Mouse (Mus musculus) lung, embryonic 16.5 days (tissue): ENCODE data around the gene Ppp2r3a. TPM values are rescaled to one million over a fixed set of nuclear protein-coding genes. Genes with fewer than 3 reads are reported as not detected.

Source experiments
- ATAC-seq: fragments of 200-750 bp; cut with Nextera tagmentation; 2 replicates; pipeline ENCODE4 v1.8.0; 2017; ENCODE audit warnings: low read depth, mild to moderate bottlenecking, moderate library complexity
- H3K27ac ChIP-seq: fragments of 300-500 bp; sonication (generic); 2 replicates; pipeline ENCODE4 v1.5.1; 2014; ENCODE audit warnings: mild to moderate bottlenecking, control low read depth, low read length
- H3K27me3 ChIP-seq: fragments of 300-500 bp; sonication (generic); 2 replicates; pipeline ENCODE4 v1.6.1; 2014; ENCODE audit warnings: low read depth, low read length, mixed read lengths; ENCODE audit not compliant: control insufficient read depth, insufficient read depth
- H3K36me3 ChIP-seq: fragments of 300-500 bp; sonication (generic); 2 replicates; pipeline ENCODE4 v1.6.1; 2014; ENCODE audit warnings: low read length; ENCODE audit not compliant: control insufficient read depth, insufficient read depth
- H3K4me1 ChIP-seq: fragments of 300-500 bp; sonication (generic); replicated peaks from 2 replicates; pipeline ENCODE4 v1.6.1; 2014; ENCODE audit warnings: low read length, mixed read lengths; ENCODE audit not compliant: control insufficient read depth, insufficient read depth
- H3K4me2 ChIP-seq: fragments of 300-500 bp; sonication (generic); 2 replicates; pipeline ENCODE4 v1.6.1; 2014; ENCODE audit warnings: low read depth, low read length, control low read depth
- H3K4me3 ChIP-seq: fragments of 300-500 bp; sonication (generic); 2 replicates; pipeline ENCODE4 v1.5.1; 2014; ENCODE audit warnings: mild to moderate bottlenecking, low read length, control low read depth
- H3K9ac ChIP-seq: fragments of 300-500 bp; sonication (generic); 2 replicates; pipeline ENCODE4 v1.6.1; 2014; ENCODE audit warnings: low read length, control low read depth
- H3K9me3 ChIP-seq: fragments of 300-500 bp; sonication (generic); 2 replicates; pipeline ENCODE4 v1.6.1; 2016; ENCODE audit warnings: low read length; ENCODE audit not compliant: control insufficient read depth
- WGBS: fragments of 180-500 bp; shearing (Covaris S2); extraction: QIAGEN DNeasy Blood & Tissue Kit; methylation state at CpG from one replicate; pipeline ENCODE4 v1.1.7; 2014; 5-methylcytosine and 5-hydroxymethylcytosine counted together
- polyA plus RNA-seq: library from polyadenylated mRNA; unstranded; fragments of >200 nt; fragmentation: Nextera tagmentation; extraction: Ambion mirVana; gene quantifications from 2 replicates; pipeline ENCODE4 v1.2.1, GENCODE M21; 2015

Ppp2r3a gene
- polyA plus RNA-seq, 1 experiment from 2014 or later: 11.3 TPM

DNA sequence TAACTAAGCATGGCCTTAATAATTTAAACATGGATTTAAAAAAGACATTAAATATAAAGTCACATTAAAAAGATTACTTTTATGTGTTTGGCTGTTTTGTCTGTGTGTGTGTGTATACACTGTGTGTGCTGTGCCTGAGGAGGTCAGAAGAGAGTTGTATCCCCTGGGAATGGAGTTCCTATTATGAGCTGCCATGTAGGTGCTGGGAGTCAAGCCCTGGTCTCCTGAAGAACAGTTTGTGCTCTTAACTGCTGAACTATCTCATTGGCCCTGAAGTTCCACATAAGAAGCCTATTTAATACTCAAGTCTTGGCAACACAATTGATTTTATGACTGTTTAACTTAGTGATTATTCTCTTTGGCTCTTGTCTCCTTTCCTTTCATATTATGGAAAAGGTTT, 174.1 kb downstream of the Ppp2r3a start:
- Histone ChIP-seq H3K9me3 (no peaks in the 10 kb centered on the region), H3K9ac (peak overlapping the region; percentile 100), H3K27me3 (no peaks in the 10 kb centered on the region), H3K4me3 (peak overlapping the region; percentile 81), H3K4me2 (peak overlapping the region; percentile 85), H3K27ac (no peak overlapping the region), H3K36me3 (no peaks in the 10 kb centered on the region), H3K4me1 (peaks cover 23% of the 10 kb centered on the region)
- ATAC-seq: no peak

DNA sequence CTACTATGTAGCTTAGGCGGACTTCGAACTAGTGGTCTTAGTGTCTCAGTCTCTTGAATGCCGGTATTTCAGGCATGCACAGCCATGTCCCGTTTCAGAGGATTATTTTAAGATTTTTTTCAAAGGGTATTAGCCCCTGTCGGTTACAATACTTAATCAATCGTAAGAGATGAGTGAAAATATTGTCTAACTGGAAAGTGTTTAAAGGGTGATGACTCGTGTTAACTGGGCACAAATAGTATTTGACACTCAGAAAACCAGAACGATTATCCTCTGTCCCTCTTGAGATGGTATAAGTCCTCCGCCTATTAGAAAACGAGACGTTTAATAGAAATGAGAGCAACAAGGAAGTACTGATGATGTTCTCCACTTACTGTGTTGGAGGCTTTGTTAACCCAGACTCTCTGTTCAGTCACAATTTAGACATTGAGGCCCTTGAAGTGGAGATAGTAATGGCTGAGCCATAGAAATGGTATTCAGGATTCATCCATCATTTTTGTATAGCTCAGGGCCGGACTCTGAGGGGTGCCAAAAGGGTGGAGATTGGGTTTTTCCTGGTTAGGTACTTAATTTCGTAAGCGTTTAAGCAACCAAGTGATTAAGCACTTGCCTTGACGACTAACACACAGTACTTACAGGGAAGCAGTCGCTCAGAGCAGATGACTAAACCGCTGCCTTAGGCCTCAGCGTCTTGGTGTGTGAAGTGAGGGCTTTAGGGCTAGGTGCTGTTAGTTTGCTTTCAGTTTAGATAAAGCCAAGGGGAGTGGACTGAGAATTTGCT, 175.3 kb downstream of the Ppp2r3a start:
- Histone ChIP-seq H3K4me3 (peak overlapping the region; percentile 81), H3K9me3 (no peaks in the 10 kb centered on the region), H3K27ac (peak overlapping the region; percentile 11), H3K9ac (peak overlapping the region; percentile 100), H3K36me3 (no peaks in the 10 kb centered on the region), H3K4me2 (peak overlapping the region; percentile 85), H3K27me3 (no peaks in the 10 kb centered on the region), H3K4me1 (peaks cover 25% of the 10 kb centered on the region)
- ATAC-seq: no peak
- WGBS: under 1% methylated on average over 18 of the region's 18 CpGs

DNA sequence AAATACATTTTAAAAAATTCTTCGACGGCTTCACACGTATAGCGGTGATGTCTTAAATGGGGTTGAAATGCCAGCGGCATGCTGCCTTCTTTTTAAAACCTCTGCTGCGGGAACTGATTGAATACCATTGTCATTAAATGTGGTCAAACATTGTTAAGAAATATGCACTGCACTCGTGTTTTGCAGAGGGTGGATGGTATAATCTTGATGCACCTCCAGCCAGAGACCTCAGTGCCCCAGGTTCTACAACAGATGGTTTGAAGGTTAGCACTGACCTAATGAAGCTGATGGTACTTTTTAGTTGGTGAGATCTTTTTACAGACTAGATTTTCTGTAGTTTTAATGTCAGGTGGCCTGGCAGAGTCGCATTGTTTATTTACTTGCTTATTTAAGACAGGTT, 175.9 kb downstream of the Ppp2r3a start:
- ATAC-seq: no peak
- under 1% methylated on average over 8 of the region's 8 CpGs for WGBS
- H3K9me3 ChIP-seq: no peaks in the 10 kb centered on the region; the same call in 1 of the 2 replicates
- H3K4me2 ChIP-seq: peak overlapping the region; percentile 85
- peaks cover 25% of the 10 kb centered on the region for H3K4me1 ChIP-seq
- no peaks in the 10 kb centered on the region for H3K36me3 ChIP-seq
- H3K4me3 ChIP-seq: peak overlapping the region; percentile 81
- no peaks in the 10 kb centered on the region for H3K27me3 ChIP-seq
- H3K27ac ChIP-seq: peak overlapping the region; percentile 100; the same call in 1 of the 2 replicates
- H3K9ac ChIP-seq: peak overlapping the region; percentile 100

DNA sequence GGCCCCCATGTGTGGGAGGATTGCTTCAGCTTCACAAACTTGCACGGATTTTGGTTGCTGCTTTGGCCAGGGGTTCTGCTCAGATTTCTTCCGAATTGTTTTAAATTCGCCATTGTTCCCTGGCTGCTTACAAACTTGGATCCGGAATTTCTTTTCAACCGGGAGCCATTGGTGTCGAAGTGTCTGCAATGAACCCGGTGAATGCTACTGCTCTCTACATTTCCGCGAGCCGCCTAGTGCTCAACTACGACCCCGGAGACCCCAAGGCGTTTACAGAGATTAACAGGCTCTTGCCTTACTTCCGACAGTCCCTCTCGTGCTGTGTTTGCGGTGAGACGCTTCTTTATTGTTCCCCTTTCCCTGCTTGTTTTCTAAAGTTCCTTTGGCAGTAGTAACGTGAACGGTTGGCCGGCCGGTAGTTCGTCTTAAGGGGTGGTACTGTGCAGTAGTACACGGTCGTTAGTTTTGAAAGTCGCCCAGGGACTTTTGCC, 176.5 kb downstream of the Ppp2r3a start:
- Histone ChIP-seq H3K9me3 (no peaks in the 10 kb centered on the region; the same call in 1 of the 2 replicates), H3K27me3 (no peaks in the 10 kb centered on the region), H3K4me3 (peak overlapping the region; percentile 81), H3K4me1 (peaks cover 22% of the 10 kb centered on the region), H3K27ac (peak overlapping the region; percentile 100), H3K9ac (peak overlapping the region; percentile 100), H3K4me2 (peak overlapping the region; percentile 85), H3K36me3 (no peaks in the 10 kb centered on the region)
- under 1% methylated on average over 25 of the region's 25 CpGs for WGBS
- ATAC-seq: no peak

DNA sequence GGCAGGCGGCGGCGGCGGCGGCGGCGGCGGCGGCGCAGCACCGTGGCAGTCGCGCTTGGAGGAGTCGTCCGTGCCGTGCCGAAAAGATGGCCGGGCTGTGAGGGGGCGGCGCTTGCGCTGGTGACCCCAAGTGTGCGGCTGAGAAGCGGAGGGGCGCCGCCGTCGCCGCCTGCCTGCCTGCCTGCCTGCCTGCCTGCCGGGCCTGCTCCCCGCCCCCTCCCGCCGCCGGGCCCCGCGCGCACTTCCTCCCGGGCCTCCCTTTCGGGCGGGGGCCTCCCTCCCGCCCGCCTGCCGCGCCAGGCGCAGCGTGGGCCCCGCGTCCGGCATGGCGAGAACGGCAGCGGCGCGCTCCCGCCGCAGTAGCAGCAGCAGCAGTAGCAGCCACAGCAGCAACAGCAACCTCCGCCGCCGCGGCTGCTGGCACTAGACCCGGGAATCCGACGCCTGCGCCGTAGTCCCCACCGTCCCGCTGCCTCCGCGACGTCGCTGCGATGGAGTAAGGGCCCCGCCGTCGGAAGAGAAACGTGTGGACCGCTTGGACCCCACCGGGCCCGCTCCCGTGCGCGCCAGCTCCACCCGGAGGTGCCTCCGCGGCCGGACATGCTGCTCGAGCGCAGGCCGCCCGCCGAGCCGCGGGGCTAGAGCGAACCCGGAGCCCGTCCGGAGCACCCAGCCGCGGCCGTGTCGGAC, 177.1 kb downstream of the Ppp2r3a start:
- no peaks in the 10 kb centered on the region for H3K36me3 ChIP-seq
- H3K4me2 ChIP-seq: peak overlapping the region; percentile 21; the same call in 1 of the 2 replicates
- under 1% methylated on average over 69 of the region's 100 CpGs for WGBS
- no peaks in the 10 kb centered on the region; the same call in 1 of the 2 replicates for H3K9me3 ChIP-seq
- peak; percentile 83 for ATAC-seq
- H3K27ac ChIP-seq: peak overlapping the region; percentile 100
- H3K4me3 ChIP-seq: peak overlapping the region; percentile 81
- peak overlapping the region; percentile 100 for H3K9ac ChIP-seq
- H3K4me1 ChIP-seq: peaks cover 20% of the 10 kb centered on the region
- no peaks in the 10 kb centered on the region for H3K27me3 ChIP-seq

DNA sequence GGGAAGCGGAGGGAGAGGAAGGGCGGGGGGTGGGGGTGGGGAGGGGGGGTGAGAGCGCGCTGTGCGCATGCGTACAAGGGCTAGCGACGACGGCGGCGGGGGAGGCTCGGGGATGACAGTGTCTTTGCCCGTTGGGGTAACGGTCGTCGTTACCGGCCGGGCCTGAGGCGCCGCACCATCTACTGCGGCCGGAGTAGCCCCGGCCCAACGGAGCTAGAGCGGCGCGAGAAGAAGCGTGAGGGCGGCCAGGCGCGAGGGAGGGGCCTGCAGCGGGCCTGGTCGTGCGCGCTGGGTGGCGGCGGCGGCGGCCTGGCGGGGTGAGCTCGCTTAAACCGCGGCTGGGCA, 177.6 kb downstream of the Ppp2r3a start, which contains the start of gene Msl2:
Gene Msl2 (plus strand): TSS at position 115 of the 345 bp plus-strand sequence.
- no peaks in the 10 kb centered on the region for H3K36me3 ChIP-seq
- H3K4me3 ChIP-seq: peak within 1 kb of the TSS; percentile 81
- 5% methylated on average over 7 of the region's 43 CpGs for WGBS
- no peak; the same call in 1 of the 2 replicates for ATAC-seq
- peak within 1 kb of the TSS; percentile 79 for H3K4me2 ChIP-seq
- no peaks in the 10 kb centered on the region for H3K27me3 ChIP-seq
- no peaks in the 10 kb centered on the region; the same call in 1 of the 2 replicates for H3K9me3 ChIP-seq
- H3K9ac ChIP-seq: peak within 1 kb of the TSS; percentile 100
- peaks cover 16% of the 10 kb centered on the region; the same call in 1 of the 2 replicates for H3K4me1 ChIP-seq
- peak within 1 kb of the TSS; percentile 100 for H3K27ac ChIP-seq

DNA sequence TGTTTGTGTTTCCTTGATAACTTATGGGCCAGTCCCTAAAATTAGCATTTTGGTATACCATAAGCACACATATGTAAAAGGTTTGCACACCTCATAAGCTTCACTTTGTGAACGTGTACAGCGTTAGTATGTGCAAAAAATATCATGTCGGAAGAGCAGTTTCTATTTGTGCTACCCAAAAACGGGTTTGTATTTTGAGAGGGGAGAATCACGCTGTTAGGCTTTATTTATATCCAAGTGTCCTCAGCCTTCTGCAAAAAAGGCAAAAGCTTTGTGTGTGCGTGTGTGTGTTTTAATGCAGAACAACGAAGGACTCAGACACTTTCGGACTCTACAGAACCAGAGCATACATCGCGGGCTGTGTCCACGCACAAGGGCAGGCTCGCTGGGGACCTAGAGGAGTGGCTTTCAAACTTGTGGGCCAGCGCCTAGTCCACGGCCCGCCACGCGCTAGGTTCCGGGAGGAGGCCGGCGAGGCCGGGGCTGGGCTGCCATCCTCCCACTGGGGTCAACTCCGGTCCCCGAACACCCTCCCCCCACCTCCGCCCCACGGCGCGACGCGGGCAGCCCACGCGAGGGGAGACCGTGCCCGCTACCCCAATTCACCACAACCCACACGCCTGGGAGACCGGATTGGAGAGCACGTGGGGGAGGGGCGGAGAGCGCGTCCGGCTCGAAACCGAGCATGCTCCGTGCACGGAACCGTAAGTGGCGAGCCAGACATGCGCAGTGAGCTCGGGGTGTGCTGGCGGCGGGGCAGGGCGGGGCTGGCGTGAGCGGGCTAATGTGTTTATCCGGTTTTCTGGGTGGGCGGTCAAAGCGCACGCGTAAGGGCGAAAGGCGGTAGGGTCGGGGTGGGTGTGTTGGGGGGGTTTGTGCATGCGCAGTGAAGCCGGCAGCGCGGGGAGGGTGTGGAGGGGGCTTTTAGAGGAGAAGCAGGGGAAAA, 178.3 kb downstream of the Ppp2r3a start:
- H3K9me3 ChIP-seq: no peaks in the 10 kb centered on the region; the same call in 1 of the 2 replicates
- peak overlapping the region; percentile 95 for H3K27ac ChIP-seq
- peaks cover 10% of the 10 kb centered on the region; the same call in 1 of the 2 replicates for H3K4me1 ChIP-seq
- peak; percentile 94 for ATAC-seq
- H3K4me3 ChIP-seq: peak overlapping the region; percentile 81
- WGBS: 1% methylated on average over 64 of the region's 65 CpGs
- H3K27me3 ChIP-seq: no peaks in the 10 kb centered on the region
- H3K4me2 ChIP-seq: peak overlapping the region; percentile 79
- H3K9ac ChIP-seq: peak overlapping the region; percentile 97
- no peaks in the 10 kb centered on the region for H3K36me3 ChIP-seq

DNA sequence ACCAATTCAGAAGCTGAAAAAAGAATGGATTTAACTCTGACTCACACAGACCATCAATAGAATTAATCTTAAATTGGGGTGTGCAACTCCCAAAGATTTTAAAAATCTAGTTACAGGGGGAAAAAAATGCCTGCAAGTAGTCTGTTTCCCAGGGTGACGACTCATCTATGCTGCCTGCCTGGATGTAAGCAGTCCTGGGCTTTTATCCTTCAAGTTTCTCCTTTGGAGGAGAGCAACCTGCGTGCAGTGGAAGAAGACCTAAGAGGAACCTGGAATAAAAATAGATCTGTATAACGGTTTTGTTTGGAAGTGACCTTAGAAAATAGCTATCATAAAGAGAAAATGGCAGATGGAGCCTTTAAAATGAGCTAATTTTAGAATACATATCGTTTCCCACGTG, 179.1 kb downstream of the Ppp2r3a start:
- 39% methylated on average over 5 of the region's 5 CpGs for WGBS
- Histone ChIP-seq H3K27me3 (no peaks in the 10 kb centered on the region), H3K9me3 (no peaks in the 10 kb centered on the region; the same call in 1 of the 2 replicates), H3K4me1 (peaks cover 7% of the 10 kb centered on the region; the same call in 1 of the 2 replicates), H3K9ac (no peak overlapping the region), H3K36me3 (no peaks in the 10 kb centered on the region), H3K4me3 (no peak overlapping the region), H3K4me2 (no peak overlapping the region), H3K27ac (no peak overlapping the region)
- ATAC-seq: no peak
